Mouse (Mus musculus): Measurements from ENCODE around the gene Itpk1.

- TF ChIP-seq CTCF (IDR thresholded peaks at IDR 0.05; ENCODE audit: borderline replicate concordance, extremely low read depth, insufficient read depth, insufficient read length) (no peak), POLR2A (IDR thresholded peaks at IDR 0.05; ENCODE audit: borderline replicate concordance, extremely low read depth, insufficient read depth, insufficient read length, poor library complexity, severe bottlenecking) (no peak)
Measured at GRCm38 (mm10) chr12:102612431-102612830, 92.3 kb downstream of the Itpk1 start.
